Mouse (Mus musculus) c-Kit-negative CD71-positive TER-119-positive erythroid progenitor cells, embryonic 14.5 days (primary cell): ENCODE results near the gene D430041D05Rik.

Experiments
- DNase-seq: peaks from one replicate; pipeline ENCODE4 v3.0.0-alpha.2; 2013; ENCODE audit warnings: low read depth, low spot score

The D430041D05Rik gene

DNA sequence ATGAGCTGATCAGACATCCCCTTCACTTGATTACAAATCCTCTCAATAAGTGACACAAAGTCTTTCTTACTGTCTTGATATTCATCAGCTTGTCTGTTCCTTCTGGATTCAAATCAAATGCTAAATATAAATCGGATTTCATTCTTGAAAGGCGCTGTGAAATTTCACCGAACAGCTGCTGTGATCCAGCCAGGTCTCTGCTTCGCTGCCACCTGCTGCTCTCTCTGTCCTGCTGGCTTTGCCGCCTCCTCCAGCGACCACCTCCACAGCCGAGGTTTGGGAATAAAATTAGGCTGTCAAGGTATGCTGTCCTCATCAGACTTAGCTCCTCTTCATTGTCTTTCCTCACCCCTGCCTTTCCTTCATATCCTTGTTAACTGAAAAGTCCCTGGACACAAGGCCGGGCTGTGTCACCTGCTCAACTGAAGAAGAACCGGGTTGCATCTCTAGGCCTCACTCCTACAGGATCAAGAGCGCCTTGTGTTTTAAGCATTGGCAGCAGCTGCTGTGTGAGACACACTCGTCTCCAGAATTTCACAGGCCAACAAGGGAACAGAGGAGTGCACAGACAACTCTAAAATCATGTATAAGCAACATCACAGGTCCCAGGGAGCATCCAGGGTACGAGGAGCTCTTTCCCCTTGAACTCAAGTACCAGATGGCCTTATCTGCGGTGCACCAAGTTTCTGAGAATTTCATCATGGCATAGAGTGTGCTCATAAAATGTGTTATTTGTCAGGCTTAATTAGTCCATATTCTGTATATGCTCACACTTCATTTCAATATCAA is 59.2 kb downstream of the D430041D05Rik start:
- DNase-seq: no peak

DNA sequence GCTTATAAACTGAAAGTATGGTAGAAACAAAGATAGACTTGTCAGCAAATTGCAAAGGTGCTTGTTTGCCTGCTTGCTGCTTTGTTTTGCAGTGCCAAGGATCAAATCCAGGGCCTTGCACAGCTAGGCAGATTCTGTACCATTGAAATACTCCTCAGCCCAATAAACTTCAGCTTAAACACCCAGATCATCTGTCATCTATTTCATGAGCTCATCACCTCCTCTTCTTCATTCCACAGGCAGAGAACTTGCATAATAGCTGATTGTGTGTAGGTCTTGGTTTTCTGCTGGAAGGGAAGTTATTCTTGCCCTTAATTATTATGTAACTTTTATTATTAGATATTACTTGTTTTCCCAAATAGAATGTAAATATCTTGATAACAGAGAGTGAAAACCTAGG is 73.2 kb downstream of the D430041D05Rik start:
- no peak for DNase-seq

DNA sequence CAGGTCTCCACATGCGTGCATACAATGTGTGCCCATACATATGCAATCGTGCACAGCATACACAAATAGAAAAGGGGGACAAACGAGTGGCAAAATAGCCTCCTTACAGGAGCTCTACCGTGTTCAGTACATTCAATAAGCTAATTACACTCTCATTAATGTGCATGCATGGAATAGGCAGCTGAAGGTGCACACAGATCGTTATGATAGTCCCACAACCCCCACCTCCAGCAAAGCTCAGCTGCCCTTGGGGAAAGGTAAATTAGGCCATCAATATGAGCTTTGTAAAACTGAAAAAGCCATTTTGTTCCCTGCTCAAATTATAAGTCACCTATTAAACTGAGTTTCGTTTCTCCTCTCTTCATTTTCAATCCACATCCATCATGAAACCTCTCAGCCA is 75.0 kb downstream of the D430041D05Rik start:
- no peak for DNase-seq

DNA sequence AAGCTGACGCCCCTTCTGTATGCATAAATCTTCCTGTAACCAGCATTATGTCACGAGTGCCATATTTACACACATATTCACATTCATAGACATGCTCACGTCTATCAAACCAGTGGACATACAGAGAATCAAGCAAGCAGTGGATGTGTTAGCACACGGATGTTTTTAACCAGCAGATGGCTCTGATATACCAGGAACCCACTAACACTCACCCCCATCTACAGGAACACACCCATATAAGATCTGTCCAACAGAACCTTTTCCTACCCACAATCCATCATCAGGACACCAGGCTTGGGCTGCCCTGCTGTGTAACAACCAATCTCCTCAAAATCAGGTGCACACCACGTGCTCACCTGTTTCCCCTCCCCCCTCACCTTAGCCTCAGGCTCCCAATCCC is 76.9 kb downstream of the D430041D05Rik start:
- no peak for DNase-seq

DNA sequence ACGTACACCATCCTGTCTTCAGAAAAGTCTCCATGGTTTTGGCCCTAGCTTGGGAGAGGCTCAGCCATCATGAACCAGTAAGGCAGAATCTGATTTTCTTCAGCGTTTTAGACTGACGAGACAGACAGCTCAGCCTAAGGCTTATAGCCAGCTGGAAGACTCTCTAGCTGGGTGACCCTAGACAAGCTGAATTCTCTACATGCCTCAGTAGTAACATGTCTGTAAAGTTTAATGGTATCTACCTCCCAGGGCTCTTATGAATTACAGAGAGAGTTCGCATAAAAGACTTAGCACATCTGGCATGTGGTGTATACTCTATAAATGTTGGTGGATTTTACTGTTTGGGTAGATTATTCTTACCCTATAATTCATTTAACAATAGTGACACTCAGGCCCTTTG is 78.1 kb downstream of the D430041D05Rik start:
- no peak for DNase-seq

DNA sequence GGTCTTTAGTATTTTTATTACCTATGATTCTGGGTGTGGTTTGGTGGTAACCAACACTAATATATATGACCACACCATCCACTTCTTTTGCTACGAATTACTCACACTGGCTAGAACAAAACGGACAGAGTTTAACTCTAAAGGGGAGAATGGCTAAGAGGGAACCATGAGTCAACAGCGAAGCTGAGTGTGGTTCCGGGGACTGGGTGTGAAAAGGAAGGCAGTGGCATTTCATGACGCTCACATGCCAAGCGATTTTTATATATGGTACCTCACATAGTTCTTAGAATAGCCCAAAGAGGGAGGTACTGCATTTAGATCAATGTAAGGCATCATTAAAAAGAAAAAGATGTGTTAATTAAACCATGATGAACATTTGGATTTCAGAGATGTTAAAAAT is 79.6 kb downstream of the D430041D05Rik start:
- no peak for DNase-seq

DNA sequence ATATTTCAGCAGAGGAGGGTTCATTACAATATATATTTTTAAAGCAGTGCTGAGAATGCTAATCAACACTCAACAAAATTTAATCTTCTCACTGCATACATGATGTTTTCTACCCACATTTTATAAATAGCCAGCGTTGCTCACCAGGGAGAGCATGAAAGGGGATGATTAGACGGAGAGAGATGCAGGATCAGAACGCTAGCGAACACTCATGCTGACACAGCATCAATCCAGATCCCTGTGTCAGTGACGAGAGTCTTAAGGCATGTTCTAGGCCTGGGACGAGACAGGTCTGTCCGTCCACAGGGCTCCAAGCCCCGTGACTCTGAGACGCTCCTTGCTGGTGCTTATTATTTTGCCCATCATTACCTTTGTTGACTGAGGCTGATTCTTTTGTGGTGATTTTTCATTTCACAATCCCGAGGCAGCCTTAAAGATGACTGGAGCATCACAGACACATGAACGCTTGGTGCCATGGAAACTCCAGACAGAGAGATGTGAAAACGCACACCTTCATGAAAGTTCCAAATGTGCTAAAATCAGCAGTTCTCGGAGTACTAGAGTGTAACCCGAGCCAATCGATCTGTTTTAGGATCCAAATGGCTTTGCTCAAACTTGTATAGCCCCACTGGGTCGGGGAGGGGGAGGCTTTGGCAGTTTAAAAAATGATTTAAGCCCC is 83.6 kb downstream of the D430041D05Rik start:
- no peak for DNase-seq

DNA sequence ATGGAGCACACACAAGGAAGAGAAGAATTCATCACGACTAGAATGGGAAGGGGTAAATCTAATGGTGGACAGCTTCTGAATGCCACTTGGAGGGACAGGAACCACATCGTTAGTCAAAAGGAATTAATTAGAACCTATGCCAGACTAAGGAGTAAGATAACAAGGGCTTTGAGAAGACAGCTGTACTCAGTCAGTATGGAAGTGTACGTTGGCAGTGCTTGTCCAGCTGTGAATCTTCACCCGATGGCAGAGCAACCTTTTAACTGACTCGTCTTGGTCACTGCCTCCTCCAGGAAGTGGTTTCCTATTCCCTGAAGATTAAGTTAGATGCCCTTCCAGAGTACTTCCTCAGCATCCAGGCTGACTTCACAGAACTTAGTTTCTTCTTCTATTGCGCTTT is 87.0 kb downstream of the D430041D05Rik start:
- no peak for DNase-seq

DNA sequence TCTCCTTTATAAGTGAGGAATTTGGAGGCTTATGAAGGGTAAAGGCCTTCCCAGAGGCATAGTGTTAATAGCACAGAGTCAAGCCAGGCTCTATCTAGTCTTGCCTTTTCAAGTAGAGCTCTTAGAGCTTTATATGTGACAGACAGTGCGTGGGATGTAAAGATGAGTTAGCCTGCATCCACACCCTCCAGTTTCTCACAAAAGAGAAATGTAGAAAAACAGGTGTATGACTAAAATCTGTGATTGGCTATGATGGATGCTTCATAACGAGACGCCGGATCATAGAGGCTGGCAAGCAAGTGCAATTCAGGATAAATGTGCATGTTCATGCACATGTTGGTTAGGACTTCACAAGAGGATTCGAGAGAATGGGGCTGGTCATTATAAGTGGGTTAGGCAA is 87.5 kb downstream of the D430041D05Rik start:
- no peak for DNase-seq

DNA sequence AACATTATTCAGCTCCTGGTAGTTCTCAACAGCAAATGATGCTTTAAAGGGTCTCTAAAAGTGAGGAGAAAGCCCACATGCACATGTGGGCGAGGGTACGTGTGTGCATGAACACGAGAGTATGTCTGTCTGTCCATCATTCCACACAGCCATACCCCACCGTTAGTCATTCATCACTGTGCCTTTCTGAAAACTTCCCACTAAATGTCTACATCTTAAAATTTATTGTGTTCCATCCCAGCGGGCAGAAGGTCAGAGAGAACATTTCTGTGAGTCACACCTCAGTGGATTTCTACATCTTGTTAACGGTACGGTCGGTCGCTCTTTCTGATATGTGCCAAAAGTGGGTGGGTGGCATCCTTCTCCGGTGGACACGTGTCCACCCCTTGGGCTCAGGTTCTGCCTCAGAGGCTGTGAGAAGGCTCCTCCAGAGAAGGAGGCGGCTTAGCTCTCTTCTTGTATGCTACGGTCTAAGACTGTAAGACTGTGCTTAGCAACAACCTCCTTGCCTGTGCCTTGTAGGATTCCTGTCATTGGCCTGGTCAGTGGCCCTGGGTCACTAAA is 90.7 kb downstream of the D430041D05Rik start:
- DNase-seq: no peak

DNA sequence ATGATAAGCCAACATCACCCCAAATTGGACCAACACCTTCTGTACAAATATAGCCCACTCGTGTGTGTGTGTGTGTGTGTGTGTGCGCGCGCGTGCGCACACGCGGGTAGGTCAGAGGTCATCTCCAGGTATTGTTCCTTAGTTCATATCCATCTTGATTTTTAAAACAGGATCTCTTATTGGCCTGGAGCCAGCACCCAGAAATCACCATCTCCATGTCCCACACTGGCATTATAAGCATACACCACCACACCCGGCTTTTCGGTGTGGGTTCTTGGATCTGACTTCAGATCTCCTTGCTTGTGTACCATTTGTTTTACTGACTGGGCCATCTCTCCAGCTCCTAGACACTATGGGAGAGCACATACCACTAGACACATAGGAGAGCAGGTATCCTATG is 91.4 kb downstream of the D430041D05Rik start:
- no peak for DNase-seq

DNA sequence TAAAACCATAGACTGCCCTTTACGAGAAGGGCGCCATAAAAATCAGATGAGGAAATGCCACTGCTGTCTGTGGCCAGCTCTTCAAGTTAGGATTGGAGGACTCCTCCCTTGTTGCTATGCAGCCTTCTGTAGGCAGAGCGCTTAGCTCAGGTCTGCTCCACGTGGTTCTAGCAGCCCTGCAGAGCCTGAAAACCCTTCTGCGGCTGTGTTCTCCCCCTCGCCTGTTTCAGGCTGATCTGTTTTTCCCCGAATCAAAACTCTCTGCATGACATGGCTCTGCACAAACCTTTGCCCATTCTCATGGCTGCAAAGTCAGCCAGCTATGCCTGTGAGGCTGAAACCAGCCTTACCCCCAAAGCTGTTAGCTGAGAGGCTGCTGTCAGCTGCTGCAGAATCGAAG is 91.9 kb downstream of the D430041D05Rik start:
- no peak for DNase-seq

DNA sequence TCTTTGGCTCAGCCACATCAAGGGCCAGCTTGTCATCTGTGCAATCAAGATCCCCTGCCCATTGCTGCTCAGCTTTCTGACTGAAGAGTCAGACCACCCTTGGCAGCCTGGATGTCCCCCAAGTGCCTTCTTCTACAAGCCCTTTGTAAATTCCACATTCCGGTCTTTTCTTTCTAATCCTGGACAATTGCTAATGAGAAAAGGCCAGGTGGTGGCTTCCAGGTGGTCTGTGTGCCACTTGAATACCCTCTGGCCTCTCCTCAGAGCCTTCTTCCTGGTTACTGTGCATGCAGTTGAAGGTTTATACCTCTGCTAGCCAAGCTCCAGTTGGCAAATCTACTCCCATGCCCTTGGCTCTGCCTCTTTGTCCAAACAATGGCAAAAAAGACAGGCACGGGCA is 92.6 kb downstream of the D430041D05Rik start:
- no peak for DNase-seq

DNA sequence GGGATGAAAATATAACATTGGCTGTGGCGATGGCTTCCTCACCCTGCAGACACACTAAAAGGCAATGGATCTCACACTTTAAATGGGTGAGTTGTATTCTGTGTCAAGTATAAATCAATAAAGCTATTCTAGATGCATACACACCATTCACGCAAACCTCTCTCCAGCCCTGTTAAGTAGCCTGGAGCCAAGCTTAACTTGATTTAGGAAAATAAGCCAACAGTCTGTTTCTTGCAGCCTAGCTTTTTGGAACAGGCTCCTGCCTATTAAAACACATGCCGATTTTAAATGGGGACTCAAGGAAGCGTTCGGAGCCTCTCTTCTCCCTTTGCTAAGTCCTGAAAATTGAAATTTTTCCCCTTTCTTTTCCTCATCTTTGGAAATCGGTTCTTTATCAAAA is 93.2 kb downstream of the D430041D05Rik start:
- no peak for DNase-seq

DNA sequence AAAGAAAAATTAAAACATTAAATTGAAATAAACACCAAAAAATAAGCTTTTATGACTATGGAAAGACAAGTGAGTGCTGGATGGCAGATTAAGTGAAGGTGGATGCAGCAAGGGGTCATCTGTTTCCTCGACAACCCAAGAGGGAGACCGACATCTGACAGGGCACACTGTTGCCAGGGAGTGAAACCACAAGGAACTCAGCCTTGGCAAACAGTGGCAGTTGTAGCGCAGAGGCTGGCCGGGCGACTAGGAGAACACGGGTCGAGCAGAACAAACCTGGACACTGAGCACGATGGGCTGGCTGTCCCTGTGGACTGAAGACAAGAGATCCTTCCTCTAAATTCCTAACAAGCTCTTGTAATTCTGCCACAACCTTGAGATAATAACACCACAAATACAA is 94.3 kb downstream of the D430041D05Rik start:
- no peak for DNase-seq

DNA sequence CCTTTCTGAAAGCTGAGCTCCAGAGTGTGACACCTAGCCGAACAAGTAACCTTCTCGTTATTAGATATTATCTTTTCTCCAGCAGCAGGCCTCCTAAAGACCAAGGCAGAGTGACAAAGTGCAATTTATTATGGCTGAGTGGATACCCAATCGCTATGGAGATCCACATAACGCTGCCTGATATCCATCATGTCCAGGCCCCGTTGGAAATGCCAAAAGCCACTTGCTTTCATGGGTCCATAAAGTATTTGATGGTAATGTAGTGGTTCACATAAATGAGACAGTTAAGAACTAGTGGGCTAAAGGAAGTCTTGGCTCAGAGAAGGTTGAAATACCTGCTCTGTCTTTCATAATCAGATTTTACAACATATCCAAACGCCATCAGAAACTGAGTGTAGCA is 97.6 kb downstream of the D430041D05Rik start:
- no peak for DNase-seq

DNA sequence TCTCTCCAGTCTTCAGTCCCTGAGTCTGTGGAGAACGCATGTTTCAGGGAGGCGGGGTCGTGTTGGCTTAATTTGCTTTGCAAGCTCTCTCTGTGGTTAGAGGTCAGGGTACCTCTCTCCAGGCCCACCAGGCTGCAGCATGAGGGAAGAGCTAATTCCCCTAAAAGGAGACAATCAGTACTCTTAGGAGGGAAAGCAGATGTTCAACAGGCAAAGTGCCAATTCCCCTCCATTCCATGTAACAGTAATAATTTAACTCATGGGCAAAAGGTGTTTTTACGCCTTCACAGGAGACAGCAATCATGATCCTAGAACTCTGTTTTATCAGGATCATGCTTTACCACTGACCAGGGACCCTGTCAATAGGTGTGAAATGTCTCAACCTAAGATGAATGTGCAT is 103.7 kb downstream of the D430041D05Rik start:
- no peak for DNase-seq

DNA sequence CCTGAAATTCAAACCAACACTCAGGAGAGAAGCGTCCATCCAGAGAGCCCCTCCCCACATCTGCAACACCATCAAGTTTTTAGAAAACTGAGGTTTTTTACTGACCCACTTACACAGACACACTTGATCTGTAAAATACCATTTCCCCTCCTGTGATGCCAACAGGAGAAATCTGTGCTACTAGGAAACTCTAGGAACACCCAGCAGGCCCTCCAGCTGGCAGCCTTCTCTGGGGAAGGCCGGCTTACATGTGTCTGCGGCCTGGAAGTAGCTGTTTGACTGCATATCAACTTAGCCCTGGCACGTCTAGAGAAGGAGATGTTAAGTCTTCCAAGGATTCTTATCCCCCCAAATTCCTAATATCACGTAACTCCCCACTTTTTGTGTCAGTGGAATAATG is 105.1 kb downstream of the D430041D05Rik start:
- DNase-seq: no peak

DNA sequence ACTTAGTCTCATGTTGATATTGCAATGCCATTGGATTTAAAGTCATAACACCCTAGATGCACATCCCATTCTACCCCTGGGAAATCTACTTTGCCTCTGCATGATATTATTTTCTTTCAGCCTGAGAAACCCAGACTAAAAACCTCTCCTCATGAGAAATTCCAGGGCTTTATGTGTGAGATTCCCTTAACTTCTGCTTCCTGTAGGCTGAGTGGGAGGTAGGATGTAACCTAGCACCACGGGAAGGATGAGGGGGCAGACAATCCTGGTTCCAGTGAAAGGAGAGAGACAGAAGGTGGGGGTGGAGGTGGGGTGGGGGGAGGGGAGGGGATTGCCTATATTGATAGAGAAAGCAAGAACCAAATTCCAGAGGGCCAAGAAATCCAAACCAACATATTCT is 110.9 kb downstream of the D430041D05Rik start:
- no peak for DNase-seq

DNA sequence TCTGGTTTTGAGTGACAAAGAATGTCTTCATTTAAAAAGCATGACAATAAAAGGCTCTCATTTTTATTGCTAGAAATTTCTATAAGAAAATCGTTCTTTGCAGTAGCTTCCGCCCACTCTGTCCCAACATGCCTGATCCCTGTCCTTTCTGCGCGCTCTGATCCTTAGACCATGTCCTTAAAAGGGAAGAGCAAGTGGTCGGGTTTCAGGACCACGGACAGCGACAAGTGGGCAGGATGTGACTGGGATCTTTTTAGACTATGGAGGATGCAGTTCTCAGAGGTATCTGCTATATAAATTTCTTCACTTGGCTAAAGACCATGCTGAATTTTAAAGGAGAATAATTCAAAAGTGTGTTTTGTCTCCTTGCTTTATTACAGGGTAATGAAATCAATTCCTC is 111.7 kb downstream of the D430041D05Rik start:
- DNase-seq: no peak

DNA sequence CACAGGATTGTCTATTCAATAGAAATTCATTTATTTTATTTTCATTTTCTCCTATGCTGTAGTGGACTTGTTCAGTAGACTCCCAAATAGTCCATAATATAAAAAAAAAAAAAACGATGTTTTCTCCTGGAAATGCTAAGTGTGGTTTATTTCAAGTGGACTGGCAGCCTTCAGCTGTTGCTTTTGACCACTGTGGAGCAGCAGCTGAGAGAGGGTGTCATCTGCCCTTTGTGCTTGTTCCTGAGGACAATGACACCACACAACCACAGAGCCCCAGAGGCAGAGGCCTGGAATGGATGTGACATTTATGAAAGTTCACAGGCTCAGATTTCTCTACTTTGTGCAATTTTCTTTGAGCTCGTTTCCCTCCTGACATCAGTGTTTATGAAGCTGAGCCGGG is 124.0 kb downstream of the D430041D05Rik start:
- DNase-seq: no peak

DNA sequence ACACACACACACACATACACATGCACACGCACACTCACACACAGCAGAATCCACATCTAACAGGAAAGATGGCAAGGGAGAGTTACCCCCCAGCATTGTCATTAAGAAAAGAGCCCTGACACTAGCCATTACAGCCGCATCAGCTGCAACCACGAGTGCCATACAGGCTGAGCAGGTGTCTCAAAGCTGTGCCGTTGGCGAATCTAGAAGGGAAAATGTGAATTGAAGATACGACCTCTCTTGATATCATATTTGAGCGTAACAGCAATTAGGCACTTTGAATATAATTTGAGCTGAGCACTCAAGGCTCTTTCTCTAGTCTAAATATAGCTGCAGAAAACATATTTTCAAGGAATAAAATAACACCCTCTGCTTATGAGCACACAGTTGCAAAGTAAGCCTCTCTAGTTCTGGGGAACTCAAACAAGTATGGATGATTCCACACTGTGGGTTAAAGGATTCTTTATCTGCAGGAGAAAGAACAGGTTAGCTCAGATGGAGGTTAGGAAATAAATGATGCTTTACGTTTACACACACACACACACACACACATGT is 127.3 kb downstream of the D430041D05Rik start:
- no peak for DNase-seq

DNA sequence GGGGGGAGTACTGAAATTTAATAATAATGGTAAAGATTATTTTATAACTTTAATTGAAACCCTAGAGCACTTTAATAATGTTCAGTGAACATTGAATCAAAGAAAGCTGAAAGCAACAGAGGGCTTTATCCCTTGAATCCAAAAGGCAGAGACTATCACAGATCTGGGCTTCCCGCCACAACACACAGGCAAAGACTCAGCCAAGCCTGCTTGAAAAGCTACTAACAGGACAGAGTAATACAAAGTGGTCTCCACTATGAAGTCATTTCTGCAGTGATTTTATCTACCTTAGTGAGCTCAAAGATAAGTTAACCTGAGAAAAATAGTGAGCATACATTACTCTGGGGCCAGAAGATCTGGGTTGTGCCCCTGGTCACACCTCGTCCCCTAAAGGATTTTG is 128.0 kb downstream of the D430041D05Rik start:
- DNase-seq: no peak
